Mouse (Mus musculus) ES-Bruce4 (cell line): ENCODE measurements around the gene Pax1. TPM values are rescaled to one million over a fixed set of nuclear protein-coding genes. Genes with fewer than 3 reads are reported as not detected.

Source experiments
- H3K27ac ChIP-seq: 2 replicates; pipeline ENCODE4 v1.5.1; 2012; ENCODE audit warnings: low read length, inconsistent platforms; ENCODE audit not compliant: insufficient read depth
- H3K27me3 ChIP-seq: 2 replicates; pipeline ENCODE4 v1.6.1; 2012; ENCODE audit warnings: mild to moderate bottlenecking, low read length, inconsistent platforms; ENCODE audit not compliant: control insufficient read depth, poor library complexity, insufficient read depth, severe bottlenecking
- H3K36me3 ChIP-seq: 2 replicates; pipeline ENCODE4 v1.6.1; 2012; ENCODE audit warnings: inconsistent platforms, mild to moderate bottlenecking, low read length, moderate library complexity; ENCODE audit not compliant: control insufficient read depth, poor library complexity, insufficient read depth, severe bottlenecking
- H3K4me1 ChIP-seq: one replicate; pipeline ENCODE4 v1.8.1; 2011; ENCODE audit warnings: low read length; ENCODE audit not compliant: control insufficient read depth, insufficient read depth
- H3K4me3 ChIP-seq: 2 replicates; pipeline ENCODE4 v1.5.1; 2011; ENCODE audit warnings: low read depth, mild to moderate bottlenecking, low read length
- H3K9ac ChIP-seq: 2 replicates; pipeline ENCODE4 v1.6.1; 2012; ENCODE audit warnings: low read depth, mild to moderate bottlenecking, inconsistent platforms; ENCODE audit not compliant: poor library complexity, severe bottlenecking
- H3K9me3 ChIP-seq: replicated peaks from 2 replicates; pipeline ENCODE4 v1.6.1; 2012; ENCODE audit warnings: mild to moderate bottlenecking, low read length, inconsistent platforms; ENCODE audit not compliant: control insufficient read depth, poor library complexity, insufficient read depth, severe bottlenecking
- CTCF ChIP-seq: IDR thresholded peaks from one replicate; pipeline ENCODE4 v1.8.1; 2011; ENCODE audit warnings: low read depth, low read length
- EP300 ChIP-seq: IDR thresholded peaks from 2 replicates; pipeline ENCODE4 v1.6.1; 2011; ENCODE audit warnings: low read depth, low read length; ENCODE audit not compliant: insufficient read depth
- POLR2A ChIP-seq: IDR thresholded peaks from one replicate; pipeline ENCODE4 v1.8.1; 2011; ENCODE audit warnings: low read length; ENCODE audit not compliant: insufficient read depth
- polyA plus RNA-seq: library from polyadenylated mRNA; stranded (reverse); fragments of >200 nt; gene quantifications from 2 replicates; pipeline ENCODE4 v1.2.4, GENCODE M21; 2011; ENCODE audit warnings: low read depth; ENCODE audit not compliant: missing spikeins, insufficient read depth, insufficient read length

Pax1 gene
- polyA plus RNA-seq, 1 experiment: not detected

DNA sequence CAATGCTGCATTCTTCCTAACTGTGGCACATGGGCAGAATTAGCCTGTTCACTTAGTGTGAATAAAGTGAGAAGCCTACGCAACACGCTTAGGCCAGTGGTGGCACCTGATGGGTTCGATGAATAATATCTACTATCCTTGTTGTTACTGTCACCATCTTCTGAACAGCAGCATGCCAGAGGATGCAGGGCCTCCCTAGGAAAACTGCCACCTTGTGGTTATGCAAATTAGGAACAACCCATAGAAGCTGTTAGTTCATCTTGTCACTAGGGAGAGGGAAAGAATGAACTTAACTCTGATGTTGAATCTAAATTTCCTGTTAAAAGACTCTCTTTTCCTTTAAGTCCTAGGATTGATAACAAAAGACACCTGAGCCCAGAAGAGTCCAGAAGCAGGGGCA is 53.3 kb downstream of the Pax1 start:
- TF ChIP-seq EP300 (no peak), CTCF (no peak), POLR2A (no peak)
- no peak overlapping the region for H3K27ac ChIP-seq
- no peak overlapping the region for H3K4me3 ChIP-seq
- no peaks in the 10 kb centered on the region for H3K9me3 ChIP-seq
- no peaks in the 10 kb centered on the region for H3K36me3 ChIP-seq
- no peaks in the 10 kb centered on the region for H3K4me1 ChIP-seq
- H3K9ac ChIP-seq: no peak overlapping the region
- H3K27me3 ChIP-seq: no peaks in the 10 kb centered on the region

DNA sequence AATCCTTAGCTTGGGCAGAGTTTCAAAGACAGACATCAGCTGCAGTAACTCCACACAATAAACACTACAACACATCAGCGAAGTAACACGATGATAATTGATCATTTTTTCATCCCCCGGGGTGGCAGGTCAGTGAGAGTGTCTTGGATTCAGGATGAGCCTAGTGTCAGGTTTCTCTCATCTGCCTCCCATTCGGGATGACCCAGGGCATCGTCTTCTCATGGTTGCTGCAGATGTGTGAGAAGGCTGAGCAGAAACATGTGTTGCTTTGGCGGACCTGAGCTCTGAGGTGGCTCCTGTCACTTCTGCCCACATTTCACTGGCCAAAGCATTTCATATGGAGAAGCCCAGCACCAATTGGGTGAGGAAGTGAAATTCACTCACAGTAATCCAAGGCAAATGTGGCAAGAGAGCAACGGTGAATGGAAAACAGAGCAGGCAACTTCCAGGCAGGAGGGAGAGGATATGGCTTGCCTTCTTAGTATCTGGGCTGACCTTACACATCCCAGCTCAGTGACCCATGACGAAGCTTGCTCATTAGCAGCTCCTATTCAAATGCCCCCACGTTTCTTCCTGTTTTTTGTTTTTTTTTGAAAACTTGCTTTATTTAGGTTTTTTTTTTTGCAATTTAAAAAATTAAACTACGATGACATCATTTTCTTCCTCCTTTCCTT is 63.0 kb downstream of the Pax1 start:
- H3K9ac ChIP-seq: no peak overlapping the region
- no peak for TF ChIP-seq CTCF
- no peak for TF ChIP-seq EP300
- no peak for TF ChIP-seq POLR2A
- H3K27me3 ChIP-seq: no peaks in the 10 kb centered on the region
- no peaks in the 10 kb centered on the region for H3K4me1 ChIP-seq
- H3K4me3 ChIP-seq: no peak overlapping the region
- H3K27ac ChIP-seq: no peak overlapping the region
- no peaks in the 10 kb centered on the region for H3K36me3 ChIP-seq
- no peaks in the 10 kb centered on the region for H3K9me3 ChIP-seq

DNA sequence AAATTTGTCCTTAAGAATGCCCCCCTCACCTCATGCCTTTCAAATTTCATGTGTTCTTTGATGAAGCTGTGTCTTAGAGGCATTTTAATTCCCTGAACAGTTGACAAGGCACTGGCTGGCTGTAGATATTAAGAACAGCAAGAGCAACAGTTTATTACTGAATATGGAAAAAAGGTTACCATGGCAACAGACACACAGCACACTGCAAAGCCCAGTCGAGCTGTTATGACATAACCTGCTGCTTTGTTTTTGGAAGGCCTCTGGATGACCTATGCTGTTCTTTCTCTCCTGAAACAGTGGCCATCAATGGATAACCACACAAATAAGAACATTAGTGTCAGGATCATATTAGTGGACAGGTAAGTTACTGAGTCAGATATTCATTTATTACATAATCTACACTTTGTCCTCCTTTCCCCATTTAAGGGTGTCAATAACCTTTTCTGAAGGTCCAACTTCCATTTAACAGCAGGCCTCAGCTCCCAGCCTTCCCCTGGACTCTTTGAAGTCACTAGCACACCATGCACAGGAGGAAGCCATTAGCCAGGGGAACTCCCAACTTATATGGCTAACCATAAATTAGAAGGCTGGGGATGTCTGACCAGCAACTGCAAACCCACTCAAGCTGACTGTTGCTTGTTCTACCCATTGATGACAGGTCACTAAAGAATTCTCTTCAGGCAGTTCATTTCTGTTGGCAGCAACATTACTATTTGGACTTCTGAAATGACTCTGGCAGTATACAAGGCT is 68.1 kb downstream of the Pax1 start:
- H3K9ac ChIP-seq: no peak overlapping the region
- no peak for TF ChIP-seq CTCF
- H3K27ac ChIP-seq: no peak overlapping the region
- no peaks in the 10 kb centered on the region for H3K36me3 ChIP-seq
- no peaks in the 10 kb centered on the region for H3K27me3 ChIP-seq
- no peak overlapping the region for H3K4me3 ChIP-seq
- H3K9me3 ChIP-seq: no peaks in the 10 kb centered on the region
- no peaks in the 10 kb centered on the region for H3K4me1 ChIP-seq

DNA sequence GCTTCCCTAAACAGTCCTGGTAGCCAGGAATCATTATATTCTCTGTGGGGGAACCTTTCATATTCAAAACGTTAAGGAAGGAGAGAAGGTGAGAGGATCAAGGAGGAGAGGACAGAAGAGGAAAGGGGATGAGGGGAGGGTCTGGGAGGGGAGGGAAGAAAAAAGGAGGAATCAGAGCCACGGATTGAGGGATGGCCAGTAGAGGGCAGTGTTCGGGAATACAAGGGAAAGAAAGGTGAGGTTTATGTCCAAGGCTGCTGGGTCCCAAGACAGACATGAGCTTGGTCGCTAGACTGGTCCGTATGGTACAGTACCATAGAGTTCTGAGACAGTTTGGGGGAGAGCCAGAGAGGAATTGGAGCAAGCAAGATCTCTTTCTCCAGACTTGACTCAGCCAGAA is 71.4 kb downstream of the Pax1 start:
- H3K27me3 ChIP-seq: no peaks in the 10 kb centered on the region
- no peaks in the 10 kb centered on the region for H3K9me3 ChIP-seq
- H3K9ac ChIP-seq: no peak overlapping the region
- H3K4me3 ChIP-seq: no peak overlapping the region
- TF ChIP-seq CTCF (peak; percentile 63), POLR2A (no peak)
- H3K27ac ChIP-seq: no peak overlapping the region
- no peaks in the 10 kb centered on the region for H3K36me3 ChIP-seq
- H3K4me1 ChIP-seq: no peaks in the 10 kb centered on the region

Other genes with a start within 250 kb of the Pax1 start
- not detected in 2 replicates for gene Nkx2-2, start 167.7 kb upstream of the Pax1 start, polyA plus RNA-seq